Mouse (Mus musculus) bone marrow, adult 2 months (tissue): Measurements from ENCODE around the gene Fam124a.

Source experiments
- CTCF ChIP-seq: fragments of 200-500 bp; IDR thresholded peaks from 2 replicates; pipeline ENCODE4 v1.5.1; 2011; ENCODE audit warnings: low read length, control low read depth; ENCODE audit not compliant: control insufficient read depth, insufficient read depth
- POLR2A ChIP-seq: fragments of 200-500 bp; IDR thresholded peaks from 2 replicates; pipeline ENCODE4 v1.6.1; 2011; ENCODE audit warnings: low read depth, mild to moderate bottlenecking, control low read depth, low read length, borderline replicate concordance; ENCODE audit not compliant: control insufficient read depth

GRCm38 (mm10) chr14:62609904-62610303 is 54.4 kb downstream of the Fam124a start:
- TF ChIP-seq CTCF (no peak), POLR2A (no peak)
